Mouse (Mus musculus) heart, adult 2 months (tissue): ENCODE results near the gene Wdr83. TPM values are rescaled to one million over a fixed set of nuclear protein-coding genes. Genes with fewer than 3 reads are reported as not detected.

Experiments used
- DNase-seq, 2 experiments: peaks; one replicate each; pipeline ENCODE4 v3.0.0; 2021
- H3K27ac ChIP-seq: fragments of 200-600 bp; 2 replicates; pipeline ENCODE4 v1.8.1; 2022
- H3K27me3 ChIP-seq: fragments of 200-500 bp; 2 replicates; pipeline ENCODE4 v1.6.1; 2012; ENCODE audit warnings: mild to moderate bottlenecking, low read length, inconsistent platforms, mixed read lengths; ENCODE audit not compliant: control insufficient read depth, insufficient read depth
- H3K36me3 ChIP-seq: fragments of 200-500 bp; 2 replicates; pipeline ENCODE4 v1.6.1; 2012; ENCODE audit warnings: low read length, inconsistent platforms; ENCODE audit not compliant: control insufficient read depth, insufficient read depth
- H3K4me1 ChIP-seq: fragments of 200-500 bp; 2 replicates; pipeline ENCODE4 v1.6.1; 2011; ENCODE audit warnings: low read length; ENCODE audit not compliant: control insufficient read depth, insufficient read depth
- H3K4me3 ChIP-seq: fragments of 200-600 bp; 2 replicates; pipeline ENCODE4 v1.8.1; 2022
- H3K79me2 ChIP-seq: fragments of 200-500 bp; replicated peaks from 2 replicates; pipeline ENCODE4 v1.6.1; 2012; ENCODE audit warnings: mild to moderate bottlenecking, inconsistent platforms, low read length, moderate library complexity, mixed read lengths; ENCODE audit not compliant: control insufficient read depth, insufficient read depth
- H3K9ac ChIP-seq: fragments of 200-500 bp; 2 replicates; pipeline ENCODE4 v1.6.1; 2012; ENCODE audit warnings: low read depth, mild to moderate bottlenecking, control low read depth, inconsistent platforms, low read length, mixed read lengths
- CTCF ChIP-seq: fragments of 200-600 bp; IDR thresholded peaks from 2 replicates; pipeline ENCODE4 v1.8.1; 2022; ENCODE audit warnings: antibody characterized with exemption, mild to moderate bottlenecking, moderate library complexity
- EP300 ChIP-seq: fragments of 200-500 bp; IDR thresholded peaks from 2 replicates; pipeline ENCODE4 v1.6.1; 2011; ENCODE audit warnings: low read depth, low read length, control low read depth; ENCODE audit not compliant: insufficient read depth
- POLR2A ChIP-seq: fragments of 200-500 bp; IDR thresholded peaks from 2 replicates; pipeline ENCODE4 v1.6.1; 2011; ENCODE audit warnings: mild to moderate bottlenecking, low read depth, low read length, control low read depth; ENCODE audit not compliant: insufficient read depth
- WGBS: fragments of 180-500 bp; shearing (Covaris S2); methylation state at CpG from one replicate; pipeline ENCODE4 v1.1.7; 2018; 5-methylcytosine and 5-hydroxymethylcytosine counted together
- intact Hi-C: fragments of 180-260 bp; cut with DNase I; formaldehyde crosslinking; loops from one replicate; pipeline ENCODE4 v1.15.1; 2025
- polyA plus RNA-seq: library from polyadenylated mRNA; depleted of rRNA; stranded (reverse); fragments of >200 nt; gene quantifications from 2 replicates; pipeline ENCODE4 v1.2.3, GENCODE M21; 2012
- total RNA-seq, 2 experiments: library from RNA; stranded (reverse); gene quantifications; 2 replicates each; pipeline ENCODE4 v1.2.3; 2021

Wdr83 gene
- total and polyA plus RNA-seq, 3 experiments, result 29.4 to 39.2 (median 30.2) TPM

- H3K4me3 ChIP-seq, result no peak overlapping the region
- TF ChIP-seq EP300 (no peak), CTCF (no peak), POLR2A (no peak)
- H3K79me2 ChIP-seq, result no peaks in the 10 kb centered on the region
- no peak overlapping the region for H3K27ac ChIP-seq
- WGBS, result 86% methylated on average over 15 of the region's 15 CpGs
- H3K27me3 ChIP-seq, result no peaks in the 10 kb centered on the region
- H3K4me1 ChIP-seq, result peaks cover 6% of the 10 kb centered on the region
- intact Hi-C loops, result loop anchor here (5.0 to 10.0 kb wide), 3 partner anchors 36 to 482 kb away; partner anchors contain the start of genes 4921524J17Rik, Dnaja2 and Tnpo2
- no peak for DNase-seq
- no peaks in the 10 kb centered on the region for H3K36me3 ChIP-seq
- no peak overlapping the region for H3K9ac ChIP-seq
Observed at GRCm38 (mm10) chr8:85073041-85073612, 8.0 kb downstream of the Wdr83 start.

DNA sequence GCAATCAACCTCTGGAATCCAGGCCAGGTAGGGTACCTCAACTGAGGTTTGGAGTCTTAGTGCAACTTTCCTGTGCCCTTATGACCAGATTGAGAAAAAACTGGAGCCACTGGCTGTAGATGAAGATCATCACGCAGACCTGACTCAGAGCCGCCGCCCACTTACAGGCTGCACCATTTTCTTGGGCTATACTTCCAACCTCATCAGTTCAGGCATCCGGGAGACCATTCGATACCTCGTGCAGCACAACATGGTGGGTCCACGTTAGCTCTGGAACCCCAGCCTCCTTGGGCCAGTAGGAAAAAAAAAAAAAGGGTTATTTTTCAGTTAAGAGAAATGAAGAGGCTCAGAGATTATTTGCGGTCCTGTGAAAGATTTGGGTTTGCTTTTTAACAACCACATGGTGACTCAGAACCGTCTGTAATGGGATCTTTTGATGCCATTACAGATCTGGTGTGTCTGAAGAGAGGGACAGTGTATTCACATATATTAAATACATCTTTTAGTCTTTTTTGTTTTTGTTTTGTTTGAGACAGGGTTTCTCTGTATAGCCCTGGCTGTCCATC is 8.7 kb downstream of the Wdr83 start:
- peaks cover 6% of the 10 kb centered on the region for H3K4me1 ChIP-seq
- 32% methylated on average over 9 of the region's 9 CpGs for WGBS
- intact Hi-C loops, result loop anchor here (5.0 to 10.0 kb wide), 3 partner anchors 35 to 482 kb away; partner anchors contain the start of genes 4921524J17Rik, Dnaja2 and Tnpo2
- no peaks in the 10 kb centered on the region for H3K36me3 ChIP-seq
- no peaks in the 10 kb centered on the region for H3K79me2 ChIP-seq
- no peaks in the 10 kb centered on the region for H3K27me3 ChIP-seq
- peak overlapping the region; percentile 61 for H3K9ac ChIP-seq
- no peak for DNase-seq
- peak overlapping the region; percentile 97 for H3K27ac ChIP-seq
- H3K4me3 ChIP-seq, result peak overlapping the region; percentile 95
- TF ChIP-seq CTCF (no peak), EP300 (no peak), POLR2A (no peak)

DNA sequence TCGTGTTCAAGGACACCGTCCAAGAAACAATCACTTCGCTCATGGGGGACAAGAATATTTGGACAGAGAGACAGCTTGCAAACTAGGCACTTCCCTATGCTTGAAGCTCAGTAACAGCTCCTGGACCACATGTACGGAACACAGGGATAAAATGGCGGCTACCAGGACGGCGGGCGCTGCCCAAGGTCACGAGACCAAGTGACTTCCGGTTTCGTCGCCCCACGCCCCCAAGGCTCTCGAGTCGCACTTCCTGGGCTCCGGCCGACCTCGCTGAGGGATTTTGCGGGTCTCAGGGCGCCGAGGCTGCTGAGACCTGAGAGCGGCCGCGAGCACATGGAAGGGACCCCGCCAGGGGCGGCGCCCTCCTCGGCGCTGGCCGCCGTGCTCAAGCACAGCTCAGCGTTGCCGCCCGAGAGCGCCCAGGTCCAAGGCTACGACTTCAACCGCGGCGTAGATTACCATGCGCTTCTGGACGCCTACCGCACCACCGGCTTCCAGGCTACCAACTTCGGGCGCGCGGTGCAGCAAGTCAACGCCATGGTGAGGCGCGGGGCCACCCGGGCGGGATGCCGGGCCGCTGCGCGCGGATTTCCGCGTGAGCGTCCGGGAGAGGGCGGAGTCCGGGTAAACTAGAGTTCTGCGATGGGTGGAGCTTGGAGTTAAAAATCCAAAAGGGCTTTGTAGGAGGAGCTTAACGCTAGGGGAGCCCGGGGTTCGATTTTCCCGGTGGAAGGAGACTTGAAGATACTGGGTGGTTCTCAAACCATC is 9.4 kb downstream of the Wdr83 start, which contains the start of gene Dhps:
Gene Dhps, plus strand, starts transcription at position 244 of the 768 bp plus-strand sequence.
- peak; percentile 90 to 92 for DNase-seq
- peaks cover 5% of the 10 kb centered on the region for H3K4me1 ChIP-seq
- no peaks in the 10 kb centered on the region for H3K79me2 ChIP-seq
- peak within 1 kb of the TSS; percentile 95 for H3K9ac ChIP-seq
- H3K27me3 ChIP-seq, result no peaks in the 10 kb centered on the region
- intact Hi-C loops, result loop anchor here (1.0 to 10.0 kb wide), 4 partner anchors 11 to 483 kb away; partner anchors contain the start of genes 4921524J17Rik, Dnaja2, Fbxw9 and Tnpo2
- under 1% methylated on average over 68 of the region's 68 CpGs for WGBS
- no peaks in the 10 kb centered on the region for H3K36me3 ChIP-seq
- H3K4me3 ChIP-seq, result peak within 1 kb of the TSS; percentile 95
- peak within 1 kb of the TSS; percentile 97 for H3K27ac ChIP-seq
- TF ChIP-seq POLR2A (peak; percentile 78), EP300 (peak; percentile 61; the same call in 1 of the 2 replicates), CTCF (peak; percentile 34; the same call in 1 of the 2 replicates)

GRCm38 (mm10) chr8:85071041-85071440 is 10.1 kb downstream of the Wdr83 start:
- Histone ChIP-seq H3K79me2 (no peaks in the 10 kb centered on the region), H3K36me3 (no peaks in the 10 kb centered on the region), H3K27me3 (no peaks in the 10 kb centered on the region), H3K4me1 (peaks cover 5% of the 10 kb centered on the region), H3K4me3 (no peak overlapping the region; the same call in 1 of the 2 replicates), H3K9ac (no peak overlapping the region), H3K27ac (peak overlapping the region; percentile 97)
- WGBS, result 82% methylated on average over 5 of the region's 5 CpGs
- TF ChIP-seq POLR2A, result no peak
- no peak for TF ChIP-seq CTCF
- no peak for TF ChIP-seq EP300
- intact Hi-C loops, result loop anchor here (1.0 to 10.0 kb wide), 4 partner anchors 11 to 484 kb away; partner anchors contain the start of genes 4921524J17Rik, Dnaja2, Fbxw9 and Tnpo2
- DNase-seq, result no peak

DNA sequence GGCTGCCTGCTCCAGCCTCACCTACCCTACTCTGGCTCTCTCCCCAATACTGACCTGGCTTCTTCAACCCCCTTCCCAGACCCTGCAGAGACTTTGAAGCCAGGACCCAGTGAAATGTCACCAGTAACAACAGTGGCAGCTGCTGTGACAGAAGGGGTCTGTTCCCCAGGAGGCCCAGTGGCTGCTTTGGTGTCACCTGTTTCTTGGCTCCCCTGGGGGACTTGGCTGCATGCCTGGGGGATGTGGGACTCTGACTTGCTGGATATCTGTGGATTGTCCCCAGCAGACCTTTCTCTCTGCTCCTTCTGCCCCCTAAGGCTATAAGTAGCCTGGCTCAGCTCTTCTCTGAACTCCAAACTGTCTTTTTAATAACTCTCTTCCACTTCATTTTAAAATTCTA is 13.1 kb downstream of the Wdr83 start, which contains the start of gene Gm5741:
Gene Gm5741, minus strand, starts transcription at position 1 of the 400 bp plus-strand sequence.
- Histone ChIP-seq H3K36me3 (no peaks in the 10 kb centered on the region), H3K79me2 (no peaks in the 10 kb centered on the region), H3K9ac (no peak within 1 kb of the TSS), H3K4me1 (peaks cover 5% of the 10 kb centered on the region), H3K4me3 (no peak within 1 kb of the TSS), H3K27ac (no peak within 1 kb of the TSS), H3K27me3 (no peaks in the 10 kb centered on the region)
- TF ChIP-seq POLR2A, result no peak
- no peak for TF ChIP-seq CTCF
- no peak for TF ChIP-seq EP300
- DNase-seq, result no peak
- intact Hi-C loops, result no loop called here
